Mouse (Mus musculus) midbrain, embryonic 11.5 days (tissue): ENCODE results near the gene Zfp385a. TPM values are rescaled to one million over a fixed set of nuclear protein-coding genes. Genes with fewer than 3 reads are reported as not detected.

Experiments used
- ATAC-seq: fragments of 200-750 bp; cut with Nextera tagmentation; 2 replicates; pipeline ENCODE4 v1.8.0; 2017; ENCODE audit warnings: moderate TSS enrichment, moderate library complexity; ENCODE audit not compliant: low FRiP score
- DNase-seq: peaks from one replicate; pipeline ENCODE4 v3.0.0; 2015; ENCODE audit warnings: low spot score; ENCODE audit errors: missing footprints
- H3K27ac ChIP-seq: fragments of 300-500 bp; sonication (generic); 2 replicates; pipeline ENCODE4 v1.5.1; 2014; ENCODE audit warnings: low read depth, low read length
- H3K27me3 ChIP-seq: fragments of 300-500 bp; sonication (generic); 2 replicates; pipeline ENCODE4 v1.6.1; 2014; ENCODE audit warnings: mild to moderate bottlenecking, low read length, moderate library complexity, mixed read lengths; ENCODE audit not compliant: control insufficient read depth, insufficient read depth
- H3K36me3 ChIP-seq: fragments of 300-500 bp; sonication (generic); 2 replicates; pipeline ENCODE4 v1.6.1; 2014; ENCODE audit warnings: mild to moderate bottlenecking, low read length, moderate library complexity, mixed read lengths; ENCODE audit not compliant: control insufficient read depth, insufficient read depth
- H3K4me1 ChIP-seq: fragments of 300-500 bp; sonication (generic); 2 replicates; pipeline ENCODE4 v1.6.1; 2014; ENCODE audit warnings: low read length; ENCODE audit not compliant: control insufficient read depth, insufficient read depth
- H3K4me2 ChIP-seq: fragments of 300-500 bp; sonication (generic); 2 replicates; pipeline ENCODE4 v1.6.1; 2014; ENCODE audit warnings: mild to moderate bottlenecking, moderate library complexity
- H3K4me3 ChIP-seq: fragments of 300-500 bp; sonication (generic); 2 replicates; pipeline ENCODE4 v1.5.1; 2014; ENCODE audit warnings: low read depth, low read length
- H3K9ac ChIP-seq: fragments of 300-500 bp; sonication (generic); 2 replicates; pipeline ENCODE4 v1.6.1; 2014; ENCODE audit warnings: low read length
- H3K9me3 ChIP-seq: fragments of 300-500 bp; sonication (generic); 2 replicates; pipeline ENCODE4 v1.6.1; 2016; ENCODE audit warnings: low read length; ENCODE audit not compliant: control insufficient read depth
- WGBS: fragments of 180-500 bp; shearing (Covaris S2); extraction: QIAGEN DNeasy Blood & Tissue Kit; methylation state at CpG from one replicate; pipeline ENCODE4 v1.1.7; 2014; 5-methylcytosine and 5-hydroxymethylcytosine counted together
- polyA plus RNA-seq: library from polyadenylated mRNA; unstranded; fragments of >200 nt; fragmentation: Nextera tagmentation; extraction: Ambion mirVana; gene quantifications from 2 replicates; pipeline ENCODE4 v1.2.1, GENCODE M21; 2014

Gene Zfp385a
- polyA plus RNA-seq, 1 experiment from 2014 or later = 24.3 TPM

DNA sequence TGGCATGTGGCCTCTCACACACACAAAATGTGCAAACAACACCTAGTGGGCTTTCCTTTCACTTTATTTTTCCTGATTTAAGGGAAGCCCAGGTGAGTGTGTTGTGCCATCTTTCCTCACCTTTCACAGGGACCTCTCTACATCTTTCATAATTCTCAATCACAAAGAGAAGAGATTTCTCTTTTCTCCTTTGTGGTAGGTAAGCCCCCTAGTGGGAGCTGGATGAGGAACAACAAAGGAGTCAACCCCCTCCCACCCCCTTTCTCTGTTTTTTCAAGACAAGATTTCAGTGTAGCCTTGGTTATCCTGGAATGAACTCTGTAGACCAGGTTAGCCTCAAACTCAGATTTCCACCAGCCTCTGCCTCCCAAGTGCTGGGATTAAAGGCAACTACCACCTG, 3.7 kb upstream of the Zfp385a start:
- Histone ChIP-seq H3K36me3 (peaks cover 5% of the 10 kb centered on the region; the same call in 1 of the 2 replicates), H3K4me2 (no peak overlapping the region), H3K27me3 (peaks cover 17% of the 10 kb centered on the region; the same call in 1 of the 2 replicates), H3K27ac (no peak overlapping the region), H3K4me1 (peaks cover 9% of the 10 kb centered on the region), H3K9me3 (no peaks in the 10 kb centered on the region), H3K4me3 (no peak overlapping the region), H3K9ac (no peak overlapping the region)
- no peak for ATAC-seq
- DNase-seq = peak; percentile 53

DNA sequence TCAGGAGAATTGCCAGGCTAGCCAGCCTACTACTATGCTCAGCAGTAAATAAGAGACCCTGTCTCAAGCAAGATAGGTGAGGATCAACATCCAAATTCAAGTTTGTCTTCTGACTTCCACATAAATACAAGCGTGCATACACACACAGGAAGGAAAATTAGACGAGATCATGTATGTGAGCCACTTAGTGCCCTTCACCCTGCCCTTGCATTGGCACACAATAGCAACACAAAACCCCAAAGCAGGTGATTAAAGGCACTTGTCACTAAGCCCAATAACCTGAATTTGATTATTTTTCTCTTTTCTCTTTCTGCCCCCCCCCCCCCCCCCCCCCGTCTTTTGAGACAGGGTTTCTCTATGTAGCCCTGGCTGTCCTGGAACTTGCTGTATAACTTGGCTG, 3.1 kb upstream of the Zfp385a start:
- DNase-seq (peak; percentile 53), ATAC-seq (no peak)
- H3K27ac ChIP-seq = no peak overlapping the region
- H3K4me2 ChIP-seq = no peak overlapping the region
- 82% methylated on average over 2 of the region's 3 CpGs for WGBS
- H3K9me3 ChIP-seq = no peaks in the 10 kb centered on the region
- no peak overlapping the region for H3K4me3 ChIP-seq
- H3K27me3 ChIP-seq = peaks cover 17% of the 10 kb centered on the region; the same call in 1 of the 2 replicates
- no peak overlapping the region for H3K9ac ChIP-seq
- H3K36me3 ChIP-seq = peaks cover 5% of the 10 kb centered on the region; the same call in 1 of the 2 replicates
- H3K4me1 ChIP-seq = peaks cover 9% of the 10 kb centered on the region

GRCm38 (mm10) chr15:103342415-103342814, 2.5 kb upstream of the Zfp385a start:
- ATAC-seq = peak; percentile 8

DNA sequence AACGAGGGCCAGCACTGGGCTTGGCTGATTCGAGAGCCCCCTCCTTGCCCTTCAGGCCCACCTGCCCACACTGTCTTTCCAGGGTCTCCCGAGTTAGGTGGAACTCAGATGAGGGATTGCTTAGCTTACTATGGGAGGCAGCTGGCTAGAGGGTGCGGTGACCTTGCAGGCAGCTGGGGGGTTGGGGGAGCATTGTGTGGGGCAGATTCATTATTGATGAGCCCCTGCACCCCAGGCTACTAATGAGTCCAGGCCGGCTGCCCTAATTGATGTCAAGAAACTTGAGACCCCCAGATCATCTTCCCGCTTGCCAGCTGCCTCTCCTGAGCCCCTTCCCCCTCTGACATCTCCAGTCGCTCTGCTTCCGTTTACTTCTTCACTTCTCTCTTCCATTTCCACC, 1.7 kb upstream of the Zfp385a start:
- no peak overlapping the region for H3K27ac ChIP-seq
- peaks cover 17% of the 10 kb centered on the region; the same call in 1 of the 2 replicates for H3K27me3 ChIP-seq
- H3K9ac ChIP-seq = no peak overlapping the region
- WGBS = 62% methylated on average over 8 of the region's 8 CpGs
- peaks cover 4% of the 10 kb centered on the region; the same call in 1 of the 2 replicates for H3K36me3 ChIP-seq
- DNase-seq (no peak), ATAC-seq (no peak)
- H3K4me1 ChIP-seq = peaks cover 9% of the 10 kb centered on the region
- no peaks in the 10 kb centered on the region for H3K9me3 ChIP-seq
- H3K4me3 ChIP-seq = no peak overlapping the region
- 0 out of 2 replicates have a peak overlapping the region, but pooled peaks have one; percentile 9 for H3K4me2 ChIP-seq

More at GRCm38 (mm10) chr15:103342415-103342814, 2.5 kb upstream of the Zfp385a start:
- Histone ChIP-seq H3K27ac (no peak overlapping the region), H3K9ac (no peak overlapping the region), H3K36me3 (peaks cover 5% of the 10 kb centered on the region; the same call in 1 of the 2 replicates), H3K4me1 (peaks cover 9% of the 10 kb centered on the region), H3K4me3 (no peak overlapping the region), H3K4me2 (no peak overlapping the region), H3K27me3 (peaks cover 17% of the 10 kb centered on the region; the same call in 1 of the 2 replicates), H3K9me3 (no peaks in the 10 kb centered on the region)
- peak; percentile 97 for DNase-seq
- 13% methylated on average over 4 of the region's 4 CpGs for WGBS

DNA sequence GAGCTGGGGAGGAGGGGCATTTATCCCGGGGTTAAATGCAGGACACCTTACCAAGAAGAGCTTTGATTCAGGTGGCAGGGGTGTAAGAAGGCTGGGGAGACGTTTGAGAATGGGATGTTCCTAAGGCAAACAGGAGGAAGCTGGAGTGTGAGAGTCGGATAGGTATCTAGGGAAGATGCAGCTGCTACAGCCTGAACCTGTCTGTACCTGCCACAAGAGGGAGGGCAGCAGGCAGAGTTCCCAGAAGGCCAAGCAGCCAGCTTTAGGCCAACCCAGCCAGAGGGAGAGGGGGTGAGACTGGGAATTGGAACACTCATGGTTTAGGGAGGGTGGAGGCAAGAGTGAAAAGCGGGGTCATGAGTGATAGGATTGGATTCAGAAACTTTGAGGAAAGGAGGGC, 893 bp upstream of the Zfp385a start:
- no peak for DNase-seq
- Histone ChIP-seq H3K9ac (peak overlapping the region; percentile 59), H3K4me2 (peak overlapping the region; percentile 74; the same call in 1 of the 2 replicates)

DNA sequence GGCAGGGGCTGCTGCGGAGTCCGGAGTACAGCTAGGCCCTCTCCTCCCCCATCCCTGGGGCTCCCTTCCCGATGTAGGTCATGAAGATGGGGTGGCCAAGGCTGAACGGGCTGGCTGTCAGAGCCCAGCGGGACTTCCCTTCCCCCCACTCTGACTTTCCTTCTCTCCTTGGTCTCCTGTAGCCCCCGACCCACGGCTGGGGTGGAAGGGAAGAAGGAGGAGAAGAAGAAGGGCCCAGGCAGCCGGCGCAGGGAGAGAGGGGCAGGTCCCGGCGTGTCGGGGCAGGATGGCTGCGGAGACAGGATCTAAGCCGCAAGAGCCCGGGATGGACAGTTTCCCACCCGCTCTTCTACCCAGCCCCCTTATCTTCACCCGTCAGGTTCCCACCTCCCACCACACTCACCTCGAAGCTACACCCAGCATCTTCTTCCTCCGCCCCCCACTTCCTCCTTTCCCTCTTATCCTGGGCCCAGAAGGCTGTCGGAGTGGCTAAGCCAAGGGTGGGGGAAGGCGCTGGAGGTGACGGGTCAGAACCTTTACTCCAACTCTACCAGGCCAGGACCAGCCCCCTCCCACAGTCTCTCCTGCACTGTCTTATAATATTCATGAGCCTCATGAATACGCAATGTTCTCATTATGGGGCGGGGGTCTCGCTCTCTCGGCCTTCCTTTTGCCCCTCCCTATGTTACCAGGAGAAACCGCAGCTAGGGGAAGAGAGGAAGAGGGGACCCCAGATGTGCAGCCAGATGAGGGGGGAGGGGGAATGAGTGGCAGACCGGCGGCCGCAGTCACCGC, 530 bp downstream of the Zfp385a start:
- Histone ChIP-seq H3K9me3 (no peaks in the 10 kb centered on the region), H3K27ac (no peak overlapping the region)
- 2% methylated on average over 29 of the region's 31 CpGs for WGBS

More for the DNA sequence above, 893 bp upstream of the Zfp385a start:
- 22% methylated on average over 4 of the region's 4 CpGs for whole genome bisulfite sequencing
- no peak for ATAC-seq
- Histone ChIP-seq H3K4me3 (peak overlapping the region; percentile 53; the same call in 1 of the 2 replicates), H3K27me3 (peaks cover 17% of the 10 kb centered on the region; the same call in 1 of the 2 replicates), H3K9me3 (no peaks in the 10 kb centered on the region), H3K4me1 (peaks cover 9% of the 10 kb centered on the region), H3K36me3 (no peaks in the 10 kb centered on the region; the same call in 1 of the 2 replicates), H3K27ac (no peak overlapping the region)

GRCm38 (mm10) chr15:103338829-103339165, 1.1 kb downstream of the Zfp385a start:
- ATAC-seq (no peak), DNase-seq (peak; percentile 85)
- WGBS = 42% methylated on average over 4 of the region's 4 CpGs
- no peak overlapping the region for H3K27ac ChIP-seq
- no peaks in the 10 kb centered on the region for H3K36me3 ChIP-seq
- H3K4me2 ChIP-seq = peak overlapping the region; percentile 74
- H3K9me3 ChIP-seq = no peaks in the 10 kb centered on the region
- H3K27me3 ChIP-seq = peaks cover 17% of the 10 kb centered on the region; the same call in 1 of the 2 replicates
- peak overlapping the region; percentile 53; the same call in 1 of the 2 replicates for H3K4me3 ChIP-seq
- H3K4me1 ChIP-seq = peaks cover 25% of the 10 kb centered on the region
- peak overlapping the region; percentile 59 for H3K9ac ChIP-seq

More for the DNA sequence above, 530 bp downstream of the Zfp385a start:
- H3K4me3 ChIP-seq = peak overlapping the region; percentile 53
- ATAC-seq = peak; percentile 59
- peak overlapping the region; percentile 74 for H3K4me2 ChIP-seq
- no peaks in the 10 kb centered on the region for H3K36me3 ChIP-seq
- H3K9ac ChIP-seq = peak overlapping the region; percentile 59
- H3K4me1 ChIP-seq = peaks cover 19% of the 10 kb centered on the region
- peak; percentile 93 for DNase-seq
- peaks cover 17% of the 10 kb centered on the region; the same call in 1 of the 2 replicates for H3K27me3 ChIP-seq

DNA sequence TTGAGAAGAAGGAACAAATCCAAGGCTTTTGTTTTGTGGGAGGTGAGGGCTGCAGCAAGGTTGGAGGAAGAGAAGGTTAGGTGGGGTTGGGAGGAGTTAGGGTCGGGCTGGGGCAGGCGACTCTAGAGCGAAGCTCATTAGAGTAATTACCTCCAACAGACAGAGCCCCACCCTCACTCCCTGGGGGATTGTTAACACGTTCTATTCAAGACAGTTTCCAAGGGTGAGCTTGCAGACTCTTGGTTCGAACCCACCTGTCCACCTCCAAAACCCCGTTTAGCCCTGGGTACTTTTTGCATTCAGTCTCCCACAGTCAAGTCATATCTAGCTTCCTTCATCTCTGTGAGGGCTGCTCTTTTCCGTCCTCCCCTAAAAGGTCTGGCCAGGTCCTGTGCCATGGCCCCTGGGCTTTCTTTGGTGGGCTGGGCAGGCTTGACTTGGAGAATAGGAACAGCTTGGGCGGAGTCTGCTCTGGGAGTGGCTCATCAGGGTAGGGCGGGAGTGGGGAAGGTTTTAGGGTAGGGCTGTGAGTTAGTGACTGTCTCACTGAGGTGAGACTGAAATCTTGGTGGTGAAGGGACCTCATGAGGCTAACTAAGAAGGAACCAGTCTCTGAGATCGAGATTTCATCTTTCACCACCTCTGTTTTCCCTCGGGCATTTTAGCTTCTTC, 2.8 kb downstream of the Zfp385a start:
- Histone ChIP-seq H3K4me2 (no peak overlapping the region), H3K27ac (no peak overlapping the region), H3K4me3 (no peak overlapping the region), H3K4me1 (peaks cover 42% of the 10 kb centered on the region), H3K9ac (no peak overlapping the region), H3K27me3 (peaks cover 17% of the 10 kb centered on the region; the same call in 1 of the 2 replicates), H3K36me3 (no peaks in the 10 kb centered on the region), H3K9me3 (no peaks in the 10 kb centered on the region)
- DNase-seq (no peak), ATAC-seq (no peak)
- WGBS = 26% methylated on average over 11 of the region's 11 CpGs
